Mouse (Mus musculus) midbrain, embryonic 14.5 days (tissue): ENCODE data around the gene Rnd1. TPM values are rescaled to one million over a fixed set of nuclear protein-coding genes. Genes with fewer than 3 reads are reported as not detected.

Experiments
- ATAC-seq: fragments of 200-750 bp; cut with Nextera tagmentation; 2 replicates; pipeline ENCODE4 v1.8.0; 2017; ENCODE audit warnings: moderate number of reproducible peaks, moderate library complexity; ENCODE audit not compliant: low FRiP score, low TSS enrichment
- DNase-seq: peaks from one replicate; pipeline ENCODE4 v3.0.0-alpha.2; 2015
- H3K27ac ChIP-seq: fragments of 300-500 bp; sonication (generic); replicated peaks from 2 replicates; pipeline ENCODE4 v1.5.1; 2014; ENCODE audit warnings: mild to moderate bottlenecking, low read depth, low read length, moderate library complexity
- H3K27me3 ChIP-seq: fragments of 300-500 bp; sonication (generic); 2 replicates; pipeline ENCODE4 v1.6.1; 2014; ENCODE audit warnings: low read length, control low read depth, mixed read lengths; ENCODE audit not compliant: control insufficient read depth, insufficient read depth
- H3K36me3 ChIP-seq: fragments of 300-500 bp; sonication (generic); 2 replicates; pipeline ENCODE4 v1.6.1; 2014; ENCODE audit warnings: low read length, control low read depth; ENCODE audit not compliant: control insufficient read depth, insufficient read depth
- H3K4me1 ChIP-seq: fragments of 300-500 bp; sonication (generic); 2 replicates; pipeline ENCODE4 v1.6.1; 2014; ENCODE audit warnings: mild to moderate bottlenecking, antibody characterized with exemption, low read length, control low read depth; ENCODE audit not compliant: control insufficient read depth, insufficient read depth
- H3K4me2 ChIP-seq: fragments of 300-500 bp; sonication (generic); 2 replicates; pipeline ENCODE4 v1.6.1; 2014; ENCODE audit warnings: mild to moderate bottlenecking, low read length, moderate library complexity
- H3K4me3 ChIP-seq: fragments of 300-500 bp; sonication (generic); replicated peaks from 2 replicates; pipeline ENCODE4 v1.5.1; 2014; ENCODE audit warnings: low read depth, low read length
- H3K9ac ChIP-seq: fragments of 300-500 bp; sonication (generic); replicated peaks from 2 replicates; pipeline ENCODE4 v1.6.1; 2014; ENCODE audit warnings: mild to moderate bottlenecking, low read length, moderate library complexity
- H3K9me3 ChIP-seq: fragments of 300-500 bp; sonication (generic); 2 replicates; pipeline ENCODE4 v1.6.1; 2016; ENCODE audit warnings: low read length, control low read depth, mixed read lengths; ENCODE audit not compliant: control insufficient read depth
- WGBS: fragments of 180-500 bp; shearing (Covaris S2); extraction: QIAGEN DNeasy Blood & Tissue Kit; methylation state at CpG from one replicate; pipeline ENCODE4 v1.1.7; 2014; 5-methylcytosine and 5-hydroxymethylcytosine counted together
- polyA plus RNA-seq: library from polyadenylated mRNA; unstranded; fragments of >200 nt; fragmentation: Nextera tagmentation; extraction: Ambion mirVana; gene quantifications from 2 replicates; pipeline ENCODE4 v1.2.1, GENCODE M21; 2014

Rnd1 gene
- polyA plus RNA-seq, 1 experiment from 2014 or later: 7.4 TPM

GRCm38 (mm10) chr15:98685926-98686325 is 8.7 kb upstream of the Rnd1 start:
- Histone ChIP-seq H3K36me3 (no peaks in the 10 kb centered on the region), H3K4me2 (no peak overlapping the region), H3K27me3 (no peaks in the 10 kb centered on the region), H3K4me3 (no peak overlapping the region), H3K9ac (no peak overlapping the region), H3K9me3 (no peaks in the 10 kb centered on the region), H3K4me1 (peaks cover 4% of the 10 kb centered on the region; the same call in 1 of the 2 replicates), H3K27ac (no peak overlapping the region)
- DNase-seq: no peak
- WGBS: 74% methylated on average over 3 of the region's 3 CpGs
- no peak for ATAC-seq

DNA sequence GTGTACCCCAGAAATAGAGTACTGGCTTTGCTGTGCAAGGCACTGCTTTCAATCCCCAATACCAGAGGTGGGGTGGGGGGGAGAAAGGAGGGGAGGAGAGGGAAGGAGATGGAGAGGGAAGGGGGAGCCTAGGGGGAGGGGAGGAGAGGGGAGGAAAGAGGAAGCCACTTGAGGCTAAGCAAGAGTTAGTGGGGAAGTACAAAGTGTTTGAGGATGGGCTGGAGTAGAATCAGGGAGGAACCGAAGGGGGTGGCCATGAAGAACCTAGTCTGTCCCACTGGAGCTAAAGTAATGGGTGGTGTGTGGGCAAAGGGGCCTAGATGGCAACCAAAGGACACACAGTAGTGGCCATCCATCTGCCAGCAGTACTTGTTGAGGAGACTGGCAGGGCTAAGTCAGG is 6.5 kb upstream of the Rnd1 start:
- H3K9ac ChIP-seq: no peak overlapping the region
- no peaks in the 10 kb centered on the region for H3K27me3 ChIP-seq
- H3K4me2 ChIP-seq: no peak overlapping the region
- no peak overlapping the region for H3K27ac ChIP-seq
- WGBS: 86% methylated on average over 1 of the region's 1 CpGs
- H3K36me3 ChIP-seq: no peaks in the 10 kb centered on the region
- H3K4me1 ChIP-seq: no peaks in the 10 kb centered on the region
- no peak overlapping the region for H3K4me3 ChIP-seq
- DNase-seq (no peak), ATAC-seq (no peak)
- H3K9me3 ChIP-seq: no peaks in the 10 kb centered on the region

DNA sequence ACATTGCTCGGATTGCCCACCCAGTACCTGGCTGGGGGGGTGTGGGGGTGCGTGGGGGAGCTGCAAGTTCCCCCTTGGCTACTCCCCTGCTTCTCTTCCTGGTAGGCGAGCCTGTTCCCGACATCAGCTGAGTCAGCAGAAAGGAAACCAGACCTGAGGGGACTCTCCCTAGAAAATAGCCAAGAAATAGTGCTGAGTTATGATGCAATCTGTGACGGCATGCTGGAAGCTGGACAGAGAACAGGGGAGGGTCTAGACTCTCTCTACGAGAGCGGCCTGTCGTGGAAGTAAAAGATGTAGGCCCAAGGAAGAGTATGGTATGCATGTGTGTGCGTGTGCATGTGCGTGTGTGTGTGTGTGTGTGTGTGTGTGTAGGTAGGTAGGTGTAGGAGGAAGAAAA is 5.9 kb upstream of the Rnd1 start:
- no peak for DNase-seq
- Histone ChIP-seq H3K27me3 (no peaks in the 10 kb centered on the region), H3K4me1 (no peaks in the 10 kb centered on the region), H3K4me3 (no peak overlapping the region), H3K9me3 (no peaks in the 10 kb centered on the region), H3K27ac (no peak overlapping the region), H3K9ac (no peak overlapping the region), H3K4me2 (no peak overlapping the region), H3K36me3 (no peaks in the 10 kb centered on the region)
- WGBS: 78% methylated on average over 10 of the region's 10 CpGs
- no peak for ATAC-seq

- H3K9ac ChIP-seq: no peak overlapping the region
- no peaks in the 10 kb centered on the region for H3K27me3 ChIP-seq
- no peaks in the 10 kb centered on the region for H3K9me3 ChIP-seq
- H3K4me2 ChIP-seq: no peak overlapping the region
- H3K4me1 ChIP-seq: peaks cover 8% of the 10 kb centered on the region
- H3K4me3 ChIP-seq: no peak overlapping the region
- 83% methylated on average over 7 of the region's 7 CpGs for WGBS
- no peak overlapping the region for H3K27ac ChIP-seq
- no peak for ATAC-seq
- no peak for DNase-seq
- H3K36me3 ChIP-seq: no peaks in the 10 kb centered on the region
These were observed 4.4 kb upstream of the Rnd1 start for GRCm38 (mm10) chr15:98681633-98682032.

DNA sequence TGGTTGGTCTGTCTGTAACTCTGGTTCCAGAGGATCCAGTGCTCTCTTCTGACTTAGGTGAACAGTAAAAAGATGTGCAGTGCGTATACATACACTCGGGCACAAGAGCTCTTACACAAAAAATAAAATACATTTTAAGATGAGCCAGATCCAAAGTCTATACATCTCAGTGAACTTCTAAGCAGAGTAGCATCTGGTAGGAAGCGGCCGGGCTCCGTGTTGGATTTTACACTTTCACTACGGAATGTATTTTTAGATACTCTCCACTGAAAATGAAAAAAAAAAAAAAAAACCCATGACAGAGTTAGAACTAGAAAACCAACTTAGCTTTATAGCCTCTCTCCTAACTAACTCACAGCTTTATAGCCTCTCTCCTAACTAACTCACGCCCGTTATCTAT is 3.4 kb upstream of the Rnd1 start:
- no peaks in the 10 kb centered on the region for H3K27me3 ChIP-seq
- no peaks in the 10 kb centered on the region for H3K9me3 ChIP-seq
- no peak overlapping the region for H3K9ac ChIP-seq
- no peak overlapping the region for H3K4me2 ChIP-seq
- no peaks in the 10 kb centered on the region for H3K36me3 ChIP-seq
- H3K27ac ChIP-seq: no peak overlapping the region
- no peak overlapping the region for H3K4me3 ChIP-seq
- peaks cover 17% of the 10 kb centered on the region for H3K4me1 ChIP-seq
- no peak for DNase-seq
- ATAC-seq: no peak
- 91% methylated on average over 8 of the region's 8 CpGs for WGBS

- WGBS: 61% methylated on average over 7 of the region's 7 CpGs
- ATAC-seq (no peak), DNase-seq (no peak)
- Histone ChIP-seq H3K4me2 (peak overlapping the region; percentile 99; the same call in 1 of the 2 replicates), H3K27ac (no peak overlapping the region), H3K9ac (no peak overlapping the region), H3K27me3 (no peaks in the 10 kb centered on the region), H3K36me3 (no peaks in the 10 kb centered on the region), H3K4me1 (peaks cover 37% of the 10 kb centered on the region), H3K9me3 (no peaks in the 10 kb centered on the region), H3K4me3 (no peak overlapping the region)
These were observed 716 bp upstream of the Rnd1 start for GRCm38 (mm10) chr15:98677977-98678376.

DNA sequence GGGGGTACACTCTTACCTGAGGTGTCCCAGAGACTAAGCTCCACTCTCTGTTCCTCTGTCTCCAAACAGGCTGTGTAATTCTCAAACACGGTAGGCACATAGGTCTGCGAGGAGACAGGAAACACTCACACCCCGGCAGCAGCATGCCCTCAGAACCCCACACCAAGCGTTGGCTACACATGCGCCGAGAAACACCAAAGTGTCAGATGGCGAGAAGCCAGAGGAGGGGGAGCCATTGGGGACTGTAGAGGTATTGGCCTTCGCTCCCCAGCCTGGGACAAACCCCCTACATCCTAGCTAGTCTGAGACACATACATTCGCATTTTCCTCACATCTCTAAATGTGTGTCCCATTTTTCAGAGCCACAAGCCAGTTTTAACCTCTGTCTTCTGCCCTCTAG is 790 bp downstream of the Rnd1 start:
- WGBS: 2% methylated on average over 9 of the region's 9 CpGs
- DNase-seq: peak; percentile 57

GRCm38 (mm10) chr15:98675634-98676250 is 1.5 kb downstream of the Rnd1 start:
- no peaks in the 10 kb centered on the region; the same call in 1 of the 2 replicates for H3K36me3 ChIP-seq
- H3K4me3 ChIP-seq: peak overlapping the region; percentile 56
- peak overlapping the region; percentile 99 for H3K4me2 ChIP-seq
- H3K9ac ChIP-seq: peak overlapping the region; percentile 60
- ATAC-seq (no peak), DNase-seq (peak; percentile 52)
- peaks cover 37% of the 10 kb centered on the region for H3K4me1 ChIP-seq
- H3K9me3 ChIP-seq: no peaks in the 10 kb centered on the region
- no peaks in the 10 kb centered on the region for H3K27me3 ChIP-seq
- WGBS: 3% methylated on average over 14 of the region's 14 CpGs
- 0 out of 2 replicates have a peak overlapping the region, but pooled peaks have one; percentile 58 for H3K27ac ChIP-seq

More for the DNA sequence above, 790 bp downstream of the Rnd1 start:
- Histone ChIP-seq H3K27me3 (no peaks in the 10 kb centered on the region), H3K4me2 (peak overlapping the region; percentile 99), H3K9me3 (no peaks in the 10 kb centered on the region), H3K9ac (peak overlapping the region; percentile 60; the same call in 1 of the 2 replicates), H3K27ac (no peak overlapping the region), H3K4me3 (peak overlapping the region; percentile 56), H3K4me1 (peaks cover 37% of the 10 kb centered on the region), H3K36me3 (no peaks in the 10 kb centered on the region)
- no peak for ATAC-seq

- Histone ChIP-seq H3K9ac (peak overlapping the region; percentile 60), H3K27ac (peak overlapping the region; percentile 58), H3K9me3 (no peaks in the 10 kb centered on the region), H3K27me3 (no peaks in the 10 kb centered on the region), H3K4me1 (peaks cover 37% of the 10 kb centered on the region), H3K4me2 (peak overlapping the region; percentile 99), H3K4me3 (peak overlapping the region; percentile 56), H3K36me3 (peaks cover 6% of the 10 kb centered on the region; the same call in 1 of the 2 replicates)
- WGBS: 10% methylated on average over 11 of the region's 11 CpGs
- peak; percentile 4; the same call in 1 of the 2 replicates for ATAC-seq
- DNase-seq: peak; percentile 44
These were observed 2.2 kb downstream of the Rnd1 start for GRCm38 (mm10) chr15:98674994-98675545.
